In the genomic region with DNA sequence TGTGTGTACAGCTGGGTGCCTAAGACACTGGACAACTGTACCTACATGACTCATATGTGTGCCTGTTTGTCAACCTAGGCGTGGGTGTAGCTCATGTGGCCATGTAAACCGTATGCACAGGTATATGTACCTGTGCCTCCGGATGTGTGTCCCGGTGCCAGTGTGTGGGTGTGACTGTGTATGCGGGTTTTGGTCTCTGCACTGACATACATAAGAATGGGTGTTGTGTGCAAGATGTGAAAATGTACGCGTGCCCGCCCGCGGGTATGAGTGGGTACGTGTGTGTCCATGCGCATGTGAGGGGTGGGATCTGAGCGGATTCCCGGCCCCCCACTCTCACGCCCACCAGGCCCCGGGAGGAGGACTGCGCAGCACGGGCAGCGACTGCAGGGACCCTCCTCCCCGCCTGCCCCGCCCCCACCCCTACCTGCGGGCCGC, we compare ENCODE assay signal across 8 mouse cellular contexts. TPM values are rescaled to one million over a fixed set of nuclear protein-coding genes. Genes with fewer than 3 reads are reported as not detected.
DNase-seq lines count a peak whose midpoint lies in the region; ATAC-seq and TF ChIP-seq lines count a peak whose summit lies in the region.

No protein-coding gene starts in this region.

- H3K36me3 ChIP-seq in heart, embryonic 11.5 days (ENCODE audit: control insufficient read depth, insufficient read depth, low read length), result no peaks in the 10 kb centered on the region
- no peaks in the 10 kb centered on the region for H3K36me3 ChIP-seq in forebrain, embryonic 10.5 days (replicated peaks)
- no peaks in the 10 kb centered on the region for H3K36me3 ChIP-seq in limb, embryonic 14.5 days (ENCODE audit: control insufficient read depth, insufficient read depth, low read length)

- H3K9me3 ChIP-seq in heart, embryonic 11.5 days (replicated peaks; ENCODE audit: control insufficient read depth, low read length), result no peaks in the 10 kb centered on the region
- no peaks in the 10 kb centered on the region for H3K9me3 ChIP-seq in forebrain, embryonic 10.5 days
- H3K9me3 ChIP-seq in limb, embryonic 14.5 days (ENCODE audit: control insufficient read depth, low read length), result no peaks in the 10 kb centered on the region

- intact Hi-C loops in heart, postnatal 10 days (cut with DNase I), result no loop called here

- no peak for DNase-seq in heart, postnatal 10 days
- peak; percentile 26 for DNase-seq in CD4-positive helper T cell, adult 2 months (ENCODE audit: low read depth, low spot score)
- DNase-seq in forebrain, embryonic 10.5 days (ENCODE audit: extremely low spot score, low spot score), result peak; percentile 56
- no peak for DNase-seq in limb, embryonic 14.5 days (ENCODE audit: low spot score)
- peak; percentile 53 for DNase-seq in testis, postnatal 10 days (ENCODE audit: low spot score)
- DNase-seq in c-Kit-positive CD71-positive TER-119-positive erythroid progenitor cells, embryonic 14.5 days (ENCODE audit: low spot score), result no peak
- no peak for DNase-seq in urinary bladder, postnatal 25 days (ENCODE audit: low spot score)

- H3K4me2 ChIP-seq in heart, embryonic 11.5 days, result peak overlapping the region; percentile 98
- H3K4me2 ChIP-seq in limb, embryonic 14.5 days (replicated peaks; ENCODE audit: low read depth, low read length, severe bottlenecking), result peak overlapping the region; percentile 94

- no peak; the same call in 1 of the 2 replicates for ATAC-seq in heart, embryonic 11.5 days (replicated peaks; ENCODE audit: insufficient number of reproducible peaks, low FRiP score, low TSS enrichment)
- ATAC-seq in limb, embryonic 14.5 days (ENCODE audit: low FRiP score, low read depth), result peak; percentile 54

- H3K4me1 ChIP-seq in heart, embryonic 11.5 days (ENCODE audit: control insufficient read depth, insufficient read depth, low read length), result peaks cover 20% of the 10 kb centered on the region
- H3K4me1 ChIP-seq in forebrain, embryonic 10.5 days, result peaks cover 68% of the 10 kb centered on the region
- peaks cover 35% of the 10 kb centered on the region for H3K4me1 ChIP-seq in limb, embryonic 14.5 days (ENCODE audit: control insufficient read depth, insufficient read depth, low read length)

- H3K4me3 ChIP-seq in heart, embryonic 11.5 days (ENCODE audit: low read depth, low read length), result peak overlapping the region; percentile 70
- peak overlapping the region; percentile 91 for H3K4me3 ChIP-seq in forebrain, embryonic 10.5 days
- H3K4me3 ChIP-seq in limb, embryonic 14.5 days (replicated peaks; ENCODE audit: low read length), result peak overlapping the region; percentile 81

- H3K9ac ChIP-seq in heart, embryonic 11.5 days (ENCODE audit: low read depth, low read length), result peak overlapping the region; percentile 67
- H3K9ac ChIP-seq in limb, embryonic 14.5 days (ENCODE audit: low read depth, low read length, severe bottlenecking), result peak overlapping the region; percentile 62

- TF ChIP-seq POLR2A in limb, embryonic 14.5 days (IDR thresholded peaks at IDR 0.05; ENCODE audit: borderline replicate concordance, extremely low read depth, insufficient read depth, insufficient read length), result no peak

- peaks cover 72% of the 10 kb centered on the region for H3K27me3 ChIP-seq in heart, embryonic 11.5 days (ENCODE audit: control insufficient read depth, insufficient read depth, low read length)
- peaks cover 44% of the 10 kb centered on the region for H3K27me3 ChIP-seq in forebrain, embryonic 10.5 days (ENCODE audit: poor library complexity, severe bottlenecking)
- H3K27me3 ChIP-seq in limb, embryonic 14.5 days (ENCODE audit: control insufficient read depth, insufficient read depth, low read length), result no peaks in the 10 kb centered on the region

- H3K27ac ChIP-seq in heart, embryonic 11.5 days (ENCODE audit: low read depth, low read length), result no peak overlapping the region
- peak overlapping the region; percentile 88 for H3K27ac ChIP-seq in forebrain, embryonic 10.5 days
- no peak overlapping the region for H3K27ac ChIP-seq in limb, embryonic 14.5 days (replicated peaks; ENCODE audit: low read depth, low read length)

- WGBS in heart, embryonic 11.5 days (ENCODE audit: insufficient replicate concordance), result 1% methylated on average over 23 of the region's 23 CpGs
- WGBS in forebrain, embryonic 10.5 days, result under 1% methylated on average over 23 of the region's 23 CpGs
- WGBS in limb, embryonic 14.5 days, result 2% methylated on average over 20 of the region's 23 CpGs

RNA-seq across cellular contexts. Expression of gene C77080, which starts 22.6 kb away (rescaled TPM):
- 0.76 and 1.5 TPM in 2 replicates for polyA plus RNA-seq in heart, embryonic 11.5 days (2014; fragmentation: Nextera tagmentation; extraction: Ambion mirVana)
- total RNA-seq in heart, postnatal 10 days (2021), result 1 to 10 TPM; 4.9 to 5.9 TPM
- polyA plus RNA-seq in forebrain, embryonic 10.5 days (2016; fragmentation: Nextera tagmentation; extraction: Ambion mirVana), result 3.3 and 3.9 TPM in 2 replicates
- 17.1 and 22.5 TPM in 2 replicates for polyA plus RNA-seq in limb, embryonic 14.5 days (2012; rRNA removed)
- polyA plus RNA-seq in limb, embryonic 14.5 days (2014; fragmentation: Nextera tagmentation; extraction: Ambion mirVana), result 7.6 and 9.2 TPM in 2 replicates

RNA-seq across cellular contexts. Expression of gene Sync, which starts 48.8 kb away (rescaled TPM):
- 0.56 and 1.2 TPM in 2 replicates for polyA plus RNA-seq in heart, embryonic 11.5 days (2014; fragmentation: Nextera tagmentation; extraction: Ambion mirVana)
- total RNA-seq in heart, postnatal 10 days (2021), result 10 to 100 TPM; 13.4 TPM
- 0.41 and 0.50 TPM in 2 replicates for polyA plus RNA-seq in forebrain, embryonic 10.5 days (2016; fragmentation: Nextera tagmentation; extraction: Ambion mirVana)
- 3.9 and 5.3 TPM in 2 replicates for polyA plus RNA-seq in limb, embryonic 14.5 days (2012; rRNA removed)
- polyA plus RNA-seq in limb, embryonic 14.5 days (2014; fragmentation: Nextera tagmentation; extraction: Ambion mirVana), result 4.6 and 6.1 TPM in 2 replicates

RNA-seq across cellular contexts. Expression of gene Yars, which starts 49.0 kb away (rescaled TPM):
- polyA plus RNA-seq in heart, embryonic 11.5 days (2014; fragmentation: Nextera tagmentation; extraction: Ambion mirVana), result 54.9 and 55.4 TPM in 2 replicates
- total RNA-seq in heart, postnatal 10 days (2021), result 10 to 100 TPM; 38.8 to 39.2 TPM
- 109 and 120 TPM in 2 replicates for polyA plus RNA-seq in forebrain, embryonic 10.5 days (2016; fragmentation: Nextera tagmentation; extraction: Ambion mirVana)
- 37.7 and 50.3 TPM in 2 replicates for polyA plus RNA-seq in limb, embryonic 14.5 days (2012; rRNA removed)
- polyA plus RNA-seq in limb, embryonic 14.5 days (2014; fragmentation: Nextera tagmentation; extraction: Ambion mirVana), result 78.7 and 79.5 TPM in 2 replicates

RNA-seq across cellular contexts. Expression of gene S100pbp, which starts 49.1 kb away (rescaled TPM):
- polyA plus RNA-seq in heart, embryonic 11.5 days (2014; fragmentation: Nextera tagmentation; extraction: Ambion mirVana), result 18.6 and 18.7 TPM in 2 replicates
- total RNA-seq in heart, postnatal 10 days (2021), result 10 to 100 TPM; 18.0 to 21.7 TPM
- polyA plus RNA-seq in forebrain, embryonic 10.5 days (2016; fragmentation: Nextera tagmentation; extraction: Ambion mirVana), result 29.4 and 29.7 TPM in 2 replicates
- 59.9 and 67.7 TPM in 2 replicates for polyA plus RNA-seq in limb, embryonic 14.5 days (2012; rRNA removed)
- 14.9 and 19.9 TPM in 2 replicates for polyA plus RNA-seq in limb, embryonic 14.5 days (2014; fragmentation: Nextera tagmentation; extraction: Ambion mirVana)

Comparison
In these comparisons a context has a peak if more than half of its experiments do, and no peak if none do; other contexts are left out.
1. DNase-seq: peak in CD4-positive helper T cell, adult 2 months (single experiment), forebrain, embryonic 10.5 days (single experiment) and testis, postnatal 10 days (single experiment); none in heart, postnatal 10 days (0 of 2), limb, embryonic 14.5 days (single experiment), c-Kit-positive CD71-positive TER-119-positive erythroid progenitor cells, embryonic 14.5 days (single experiment) and urinary bladder, postnatal 25 days (single experiment).
2. Peak in every context shown above with its lines, with median percentiles within 50 percentile points of each other: H3K4me3 ChIP-seq.